Mouse (Mus musculus) gastrocnemius, adult 8-10 months (tissue): Measurements from ENCODE around the gene Gm15155. TPM values are rescaled to one million over a fixed set of nuclear protein-coding genes. Genes with fewer than 3 reads are reported as not detected.
"Not testable (repeated sequence)": the region's sequence is repeated elsewhere in the genome, so short reads cannot be mapped to it uniquely, and the experiment has no call there.

Experiments used
- DNase-seq, 2 experiments: peaks; one replicate each; pipeline ENCODE4 v3.0.0; 2022; ENCODE audit warnings: low spot score in 2 of 2
- total RNA-seq, 4 experiments: library from RNA; stranded (reverse); gene quantifications; 2 replicates each; pipeline ENCODE4 v1.2.4; 2022

Gene Gm15155
- total RNA-seq, 4 experiments from 2014 or later = not detected

DNA sequence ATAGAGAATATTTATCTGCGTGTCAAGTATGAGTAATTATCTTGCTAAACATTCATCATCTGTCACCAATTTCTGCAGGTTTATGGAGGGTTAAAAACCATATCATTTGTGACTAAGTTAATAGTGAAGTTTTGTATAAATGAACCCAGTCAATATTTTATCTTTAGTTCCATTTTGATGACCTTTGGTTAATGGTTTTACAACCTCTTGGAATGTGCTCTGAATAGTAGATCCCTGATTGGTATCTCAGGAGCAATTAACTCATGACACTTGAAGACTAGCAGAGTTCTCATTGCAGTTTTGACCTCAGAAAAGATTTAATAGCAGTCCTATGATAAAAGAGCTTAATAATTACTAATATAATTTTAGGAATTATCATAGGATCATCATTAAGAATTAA is 385.2 kb downstream of the Gm15155 start:
- no peak for DNase-seq

DNA sequence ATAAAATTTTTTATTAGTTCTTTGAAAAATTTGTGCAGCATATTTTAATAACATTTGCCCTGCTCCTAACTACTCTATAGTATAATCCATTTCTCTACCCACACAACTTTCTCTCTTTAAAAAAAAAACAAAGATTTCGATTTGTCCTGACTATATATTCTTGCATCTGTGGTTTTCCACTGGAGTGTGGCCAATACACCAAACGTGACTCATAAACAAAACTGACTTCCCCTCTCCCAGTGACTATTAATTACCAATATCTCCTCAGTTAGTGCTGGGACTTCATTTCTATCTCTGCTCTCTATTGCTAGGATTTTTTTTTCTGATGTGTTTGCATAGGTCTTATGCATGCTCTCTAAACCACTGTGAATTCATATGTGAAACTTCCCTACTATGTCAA is 531.2 kb downstream of the Gm15155 start:
- DNase-seq = no peak

DNA sequence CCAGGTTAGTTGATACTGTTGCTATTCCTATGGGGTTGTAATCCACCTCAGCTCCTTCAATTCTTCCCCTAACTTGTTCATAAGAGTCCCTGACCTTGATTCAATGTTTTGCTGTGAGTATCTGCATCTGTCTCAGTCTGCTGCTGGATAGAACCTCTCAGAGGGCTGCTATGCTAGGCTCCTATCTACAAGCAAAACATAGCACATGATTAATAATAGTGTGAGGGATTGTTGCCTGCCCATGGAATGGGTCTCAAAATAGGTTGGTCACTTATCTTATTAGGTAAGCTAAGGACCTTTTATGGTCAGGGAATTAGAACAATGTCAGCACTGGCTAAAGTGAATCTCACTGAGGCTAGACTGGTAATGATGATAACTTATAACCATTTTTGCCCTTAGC is 547.0 kb downstream of the Gm15155 start:
- no peak for DNase-seq

DNA sequence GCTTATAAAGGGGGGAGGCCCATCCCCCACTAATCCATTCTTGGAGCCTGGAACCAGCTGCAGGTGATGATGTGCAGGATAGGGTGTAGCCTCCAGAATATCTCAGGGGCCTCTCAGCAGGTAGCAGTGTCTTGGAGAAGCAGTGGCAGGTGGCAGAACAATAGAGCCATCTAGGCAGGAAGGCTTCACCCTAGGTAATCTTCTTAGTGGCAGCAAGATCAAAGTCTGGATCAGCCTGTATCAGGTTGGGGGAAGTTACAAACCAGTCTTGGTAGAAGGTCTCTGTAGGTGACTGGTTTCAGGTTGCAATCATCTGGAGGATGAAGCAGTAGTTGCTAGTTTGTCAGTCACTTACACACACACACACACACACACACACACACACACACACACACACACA is 679.3 kb downstream of the Gm15155 start:
- not testable (repeated sequence) for DNase-seq

Other genes with a start within 250 kb of the Gm15155 start
- under 1 TPM in 2 of 4 experiments, not detected in 2; 0.17 to 0.78 TPM for gene Ptchd1, start 927 bp upstream of the Gm15155 start, total RNA-seq